Mouse (Mus musculus): Measurements from ENCODE around the gene Large1. TPM values are rescaled to one million over a fixed set of nuclear protein-coding genes. Genes with fewer than 3 reads are reported as not detected.
"Not testable (repeated sequence)": the region's sequence is repeated elsewhere in the genome, so short reads cannot be mapped to it uniquely, and the experiment has no call there.

Large1 gene
- polyA plus RNA-seq, 1 experiment, result 42.7 TPM

DNA sequence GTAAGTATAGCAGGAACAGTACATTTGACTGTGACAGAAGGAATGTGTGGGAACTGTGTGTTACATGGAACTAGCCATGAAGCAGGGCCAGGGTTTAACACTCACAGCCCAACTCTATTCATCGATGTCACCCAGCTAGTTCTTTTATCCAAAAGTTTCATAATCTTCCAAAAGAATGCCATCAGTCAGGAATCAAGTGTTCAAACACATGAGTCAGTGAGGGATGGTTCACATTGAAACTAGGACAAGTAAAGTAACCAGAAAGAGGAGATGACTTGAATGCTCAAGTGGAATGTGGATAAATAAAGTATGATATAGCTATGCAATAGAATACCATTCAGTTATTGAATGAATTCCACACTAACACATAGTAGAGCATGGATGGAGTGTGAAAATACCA, 359.5 kb downstream of the Large1 start:
- TF ChIP-seq POLR2A (IDR thresholded peaks at IDR 0.05; ENCODE audit: low read depth, low read length), result no peak
- no peak for TF ChIP-seq CTCF (IDR thresholded peaks at IDR 0.05; ENCODE audit: borderline replicate concordance, insufficient read depth, low read length)
- no peak overlapping the region for H3K27ac ChIP-seq (ENCODE audit: insufficient read depth, low read length)
- no peak overlapping the region for H3K4me3 ChIP-seq (ENCODE audit: insufficient read depth, low read length)
- no peaks in the 10 kb centered on the region for H3K4me1 ChIP-seq (ENCODE audit: control insufficient read depth, insufficient read depth, low read length)

DNA sequence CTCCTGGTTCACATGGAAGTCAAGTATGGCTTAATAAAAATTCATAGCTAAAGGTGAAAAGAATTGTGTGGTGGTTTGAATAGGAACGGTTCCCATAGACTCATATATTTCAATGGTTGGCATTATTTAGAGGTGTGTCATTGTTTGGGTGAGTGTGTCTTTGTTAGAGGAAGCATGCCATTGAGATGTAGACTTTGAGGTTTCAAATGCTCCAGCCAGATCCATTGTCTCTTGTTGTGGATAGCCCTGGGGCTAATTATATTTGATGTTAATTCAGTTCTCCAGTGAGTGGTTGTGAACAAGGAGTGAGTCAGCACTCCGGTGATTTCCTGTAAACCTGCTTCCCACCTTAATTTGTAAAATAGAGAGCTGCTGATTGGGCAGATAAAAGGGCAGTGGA, 362.9 kb downstream of the Large1 start:
- no peak overlapping the region for H3K4me3 ChIP-seq (ENCODE audit: insufficient read depth, low read length)
- H3K4me1 ChIP-seq (ENCODE audit: control insufficient read depth, insufficient read depth, low read length), result no peaks in the 10 kb centered on the region
- H3K27ac ChIP-seq (ENCODE audit: insufficient read depth, low read length), result no peak overlapping the region
- no peak for TF ChIP-seq CTCF (IDR thresholded peaks at IDR 0.05; ENCODE audit: borderline replicate concordance, insufficient read depth, low read length)
- no peak for TF ChIP-seq POLR2A (IDR thresholded peaks at IDR 0.05; ENCODE audit: low read depth, low read length)

DNA sequence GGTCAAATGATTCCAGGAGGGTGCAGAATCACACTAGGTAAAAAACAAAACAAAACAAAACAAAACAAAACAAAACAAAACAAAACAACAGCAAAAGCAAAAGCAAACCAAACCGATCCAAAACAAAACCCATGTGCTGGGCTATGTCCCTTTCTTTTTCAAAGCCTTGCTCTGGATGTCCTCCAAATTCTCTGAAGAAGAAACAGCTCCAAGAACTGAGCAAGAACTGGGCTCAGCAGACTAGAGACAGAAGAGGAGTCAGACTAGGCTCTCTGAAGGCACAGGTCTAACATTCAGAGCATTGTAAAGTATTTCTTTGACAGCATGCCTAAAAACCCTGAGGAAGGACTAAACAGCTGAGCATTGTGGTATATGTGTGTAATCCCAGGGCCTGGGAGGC, 370.5 kb downstream of the Large1 start:
- H3K4me3 ChIP-seq (ENCODE audit: insufficient read depth, low read length), result no peak overlapping the region
- no peak for TF ChIP-seq POLR2A (IDR thresholded peaks at IDR 0.05; ENCODE audit: low read depth, low read length)
- TF ChIP-seq CTCF (IDR thresholded peaks at IDR 0.05; ENCODE audit: borderline replicate concordance, insufficient read depth, low read length), result no peak
- H3K27ac ChIP-seq (ENCODE audit: insufficient read depth, low read length), result no peak overlapping the region
- no peaks in the 10 kb centered on the region; the same call in 1 of the 2 replicates for H3K4me1 ChIP-seq (ENCODE audit: control insufficient read depth, insufficient read depth, low read length)

DNA sequence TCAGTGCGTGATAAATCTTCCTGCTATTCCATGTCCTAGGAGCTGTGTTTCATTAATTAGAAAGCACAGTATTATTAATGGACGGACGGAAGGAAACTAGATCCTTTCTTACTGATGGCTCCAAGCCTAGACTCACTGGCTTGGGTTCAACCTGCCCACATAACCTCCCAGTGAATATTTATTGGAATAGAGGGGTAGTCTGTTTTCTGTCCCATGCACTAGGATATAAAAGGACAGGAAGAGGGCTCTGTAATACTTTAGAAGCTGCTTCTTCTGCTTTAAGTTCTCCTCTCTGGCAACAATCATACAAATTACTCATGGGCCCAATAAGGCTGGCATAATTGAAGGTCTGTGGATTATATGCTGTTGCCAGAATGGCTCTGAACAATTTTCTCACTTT, 398.3 kb downstream of the Large1 start:
- Histone ChIP-seq H3K4me1 (ENCODE audit: control insufficient read depth, insufficient read depth, low read length) (no peaks in the 10 kb centered on the region), H3K27ac (ENCODE audit: insufficient read depth, low read length) (no peak overlapping the region), H3K4me3 (ENCODE audit: insufficient read depth, low read length) (no peak overlapping the region)
- TF ChIP-seq POLR2A (IDR thresholded peaks at IDR 0.05; ENCODE audit: low read depth, low read length) (no peak), CTCF (IDR thresholded peaks at IDR 0.05; ENCODE audit: borderline replicate concordance, insufficient read depth, low read length) (no peak)

DNA sequence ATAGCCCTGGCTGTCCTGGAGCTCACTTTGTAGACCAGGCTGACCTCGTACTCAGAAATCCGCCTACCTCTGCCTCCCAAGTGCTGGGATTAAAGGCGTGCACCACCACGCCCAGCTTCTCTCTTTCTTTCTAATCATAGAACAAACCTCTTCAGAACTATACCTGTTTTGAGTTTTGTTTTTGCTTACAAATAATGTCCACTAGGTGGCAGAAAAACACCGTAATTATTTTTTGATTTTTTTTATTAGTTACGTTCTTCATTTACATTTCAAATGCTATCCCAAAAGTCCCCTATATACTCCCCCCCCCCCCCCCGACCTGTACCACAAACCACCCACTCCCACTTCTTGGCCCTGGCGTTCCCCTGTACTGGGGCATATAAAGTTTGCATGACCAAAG, 411.9 kb downstream of the Large1 start:
- H3K4me1 ChIP-seq (ENCODE audit: control insufficient read depth, insufficient read depth, low read length); H3K4me3 ChIP-seq (ENCODE audit: insufficient read depth, low read length); H3K27ac ChIP-seq (ENCODE audit: insufficient read depth, low read length): not testable (repeated sequence)

DNA sequence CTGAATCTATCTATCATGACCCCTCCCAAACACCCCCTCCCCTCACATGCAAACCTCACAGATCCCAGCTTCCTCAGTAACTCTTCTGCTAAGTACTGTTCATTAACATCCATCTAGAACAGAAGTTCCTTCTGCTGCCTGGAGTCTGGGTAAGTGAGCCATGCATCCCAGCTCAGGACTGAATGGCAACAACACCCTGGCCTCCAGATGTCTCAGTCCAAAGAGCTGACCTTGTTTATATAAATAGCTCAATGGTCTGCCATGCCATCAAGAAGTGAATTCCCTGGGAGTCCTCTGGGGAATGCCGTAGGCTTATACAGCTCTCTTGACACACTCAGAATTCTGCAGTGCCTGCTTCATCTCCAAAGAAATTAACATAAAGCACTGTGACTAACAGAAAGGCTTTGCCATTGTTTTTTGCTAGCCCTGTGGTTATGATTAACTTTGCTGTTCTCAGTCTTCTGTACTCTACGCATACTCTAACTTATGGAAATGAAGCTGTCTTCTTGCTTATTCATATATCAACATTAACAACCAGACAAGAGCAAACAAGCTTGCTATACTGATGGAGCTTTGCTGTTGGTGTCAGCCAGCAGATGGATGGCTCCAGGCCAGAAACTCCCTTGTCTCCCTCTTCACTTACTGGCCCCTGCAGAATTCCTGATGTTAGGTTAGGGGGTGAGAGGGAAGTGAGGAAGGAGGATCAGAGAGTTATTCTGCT, 434.0 kb downstream of the Large1 start:
- TF ChIP-seq CTCF (IDR thresholded peaks at IDR 0.05; ENCODE audit: borderline replicate concordance, insufficient read depth, low read length), result no peak
- no peak for TF ChIP-seq POLR2A (IDR thresholded peaks at IDR 0.05; ENCODE audit: low read depth, low read length)

DNA sequence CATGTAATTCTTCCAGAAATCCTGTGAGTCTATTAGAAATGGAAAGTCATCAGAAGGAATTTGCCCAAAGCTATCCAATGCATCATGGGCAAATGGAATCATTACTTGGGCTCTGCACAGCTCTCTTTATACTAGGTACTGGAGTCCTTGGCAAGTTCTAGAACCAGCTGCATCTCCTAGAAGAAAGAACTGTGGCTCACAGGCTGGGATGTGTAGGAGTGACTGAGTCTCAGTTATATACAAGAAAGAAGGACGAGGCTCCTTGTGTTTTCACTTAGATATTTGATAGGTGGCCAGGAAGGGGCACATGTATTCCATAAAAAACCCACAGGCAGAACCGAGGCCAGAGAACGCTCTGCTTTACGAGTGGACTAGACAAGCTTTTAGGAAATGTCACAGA, 447.8 kb downstream of the Large1 start:
- H3K4me3 ChIP-seq (ENCODE audit: insufficient read depth, low read length), result no peak overlapping the region
- no peak for TF ChIP-seq POLR2A (IDR thresholded peaks at IDR 0.05; ENCODE audit: low read depth, low read length)
- no peak for TF ChIP-seq CTCF (IDR thresholded peaks at IDR 0.05; ENCODE audit: borderline replicate concordance, insufficient read depth, low read length)
- no peaks in the 10 kb centered on the region for H3K4me1 ChIP-seq (ENCODE audit: control insufficient read depth, insufficient read depth, low read length)
- no peak overlapping the region for H3K27ac ChIP-seq (ENCODE audit: insufficient read depth, low read length)

More for the DNA sequence above, 434.0 kb downstream of the Large1 start:
- Histone ChIP-seq H3K4me1 (ENCODE audit: control insufficient read depth, insufficient read depth, low read length) (no peaks in the 10 kb centered on the region; the same call in 1 of the 2 replicates), H3K27ac (ENCODE audit: insufficient read depth, low read length) (no peak overlapping the region), H3K4me3 (ENCODE audit: insufficient read depth, low read length) (no peak overlapping the region)

DNA sequence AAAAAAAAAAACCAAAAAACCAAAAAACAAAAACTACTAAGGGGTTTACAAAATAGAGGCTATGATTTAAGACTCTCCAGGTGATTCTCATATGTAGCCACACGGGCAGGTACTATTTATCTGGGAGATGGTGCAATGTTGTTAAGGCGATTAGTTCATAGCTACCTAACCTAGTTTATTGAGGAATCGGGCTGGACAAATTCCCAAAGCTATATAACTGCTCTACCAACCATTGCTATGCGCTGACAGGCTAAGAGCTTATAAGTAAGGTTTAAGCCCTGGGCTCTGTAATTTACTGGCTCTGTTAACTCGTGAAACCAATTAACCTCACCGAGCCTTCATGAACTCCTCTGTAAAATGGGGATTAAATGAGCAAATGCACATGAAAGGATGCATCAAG, 451.7 kb downstream of the Large1 start:
- Histone ChIP-seq H3K4me1 (ENCODE audit: control insufficient read depth, insufficient read depth, low read length) (no peaks in the 10 kb centered on the region), H3K4me3 (ENCODE audit: insufficient read depth, low read length) (no peak overlapping the region)
- TF ChIP-seq POLR2A (IDR thresholded peaks at IDR 0.05; ENCODE audit: low read depth, low read length) (no peak), CTCF (IDR thresholded peaks at IDR 0.05; ENCODE audit: borderline replicate concordance, insufficient read depth, low read length) (no peak)

DNA sequence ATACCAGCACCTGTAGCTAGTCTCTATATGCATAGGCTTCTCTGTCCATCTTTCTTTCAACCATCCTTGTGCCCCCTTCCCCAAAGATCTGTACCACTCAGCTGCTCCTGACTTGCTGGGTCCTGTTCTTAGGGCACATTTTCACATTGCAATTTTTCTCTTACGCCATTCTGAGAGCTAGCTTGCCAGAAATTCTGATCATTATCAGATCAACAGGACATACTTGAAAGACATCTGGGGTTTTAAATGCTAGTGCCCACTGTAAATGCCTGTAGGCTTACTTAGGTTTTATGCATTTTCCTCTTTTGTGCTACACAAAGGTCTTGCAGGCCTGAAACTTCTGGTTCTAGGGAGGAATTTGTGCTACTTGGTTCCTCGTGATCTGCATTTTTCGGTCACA, 454.0 kb downstream of the Large1 start:
- Histone ChIP-seq H3K4me3 (ENCODE audit: insufficient read depth, low read length) (no peak overlapping the region), H3K4me1 (ENCODE audit: control insufficient read depth, insufficient read depth, low read length) (no peaks in the 10 kb centered on the region), H3K27ac (ENCODE audit: insufficient read depth, low read length) (no peak overlapping the region)
- TF ChIP-seq CTCF (IDR thresholded peaks at IDR 0.05; ENCODE audit: borderline replicate concordance, insufficient read depth, low read length), result no peak
- TF ChIP-seq POLR2A (IDR thresholded peaks at IDR 0.05; ENCODE audit: low read depth, low read length), result no peak

More for the DNA sequence above, 451.7 kb downstream of the Large1 start:
- no peak overlapping the region for H3K27ac ChIP-seq (ENCODE audit: insufficient read depth, low read length)

DNA sequence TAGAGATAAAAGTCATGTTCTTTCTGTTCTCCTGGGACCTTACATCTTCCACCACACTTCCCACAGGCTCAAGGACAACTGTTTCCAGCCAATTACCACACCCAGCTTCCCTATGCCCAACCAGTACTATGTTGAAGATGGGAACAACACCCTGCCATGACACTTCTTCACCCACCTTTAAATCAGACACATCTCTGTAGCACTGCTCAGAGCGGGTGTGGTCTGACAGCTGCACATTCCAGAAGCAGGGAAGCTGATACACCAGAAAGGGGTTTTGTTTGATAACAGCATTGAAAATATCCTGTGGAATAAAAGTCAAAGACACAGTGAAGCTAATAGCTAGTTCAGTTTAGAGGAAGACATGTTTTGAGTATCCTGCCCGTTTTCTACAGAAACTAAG, 470.3 kb downstream of the Large1 start:
- Histone ChIP-seq H3K4me3 (ENCODE audit: insufficient read depth, low read length) (no peak overlapping the region), H3K4me1 (ENCODE audit: control insufficient read depth, insufficient read depth, low read length) (no peaks in the 10 kb centered on the region), H3K27ac (ENCODE audit: insufficient read depth, low read length) (no peak overlapping the region)
- TF ChIP-seq POLR2A (IDR thresholded peaks at IDR 0.05; ENCODE audit: low read depth, low read length), result no peak
- TF ChIP-seq CTCF (IDR thresholded peaks at IDR 0.05; ENCODE audit: borderline replicate concordance, insufficient read depth, low read length), result no peak
